Mouse (Mus musculus) spleen, postnatal 36 days (tissue): ENCODE measurements around the gene Hist1h1d.
"Not testable (repeated sequence)": the region's sequence is repeated elsewhere in the genome, so short reads cannot be mapped to it uniquely, and the experiment has no call there.

Experiments
- DNase-seq, 2 experiments: peaks; one replicate each; pipeline ENCODE4 v3.0.0; 2022; ENCODE audit warnings: low spot score in 2 of 2, mixed read lengths in 1 of 2

The Hist1h1d gene

GRCm38 (mm10) chr13:23573034-23573897 lies 20.2 kb downstream of the Hist1h1d start:
- DNase-seq: not testable (repeated sequence)

- DNase-seq: peak; percentile 94 to 97
These were observed 20.9 kb downstream of the Hist1h1d start, which contains the start of the genes Hist1h2bf and Hist1h2ad for GRCm38 (mm10) chr13:23573898-23574524. Gene Hist1h2bf, minus strand, starts transcription at chr13:23574196. Gene Hist1h2ad, plus strand, starts transcription at chr13:23574381.

GRCm38 (mm10) chr13:23574546-23575170 lies 21.6 kb downstream of the Hist1h1d start:
- not testable (repeated sequence) for DNase-seq

- peak; percentile 76 to 87 for DNase-seq
These were observed 22.3 kb downstream of the Hist1h1d start, which contains the start of gene Hist1h3d for GRCm38 (mm10) chr13:23575271-23575851. Gene Hist1h3d, plus strand, starts transcription at chr13:23575763.

- not testable (repeated sequence) for DNase-seq
These were observed 22.8 kb downstream of the Hist1h1d start for GRCm38 (mm10) chr13:23575864-23576313.

- DNase-seq: no peak
These were observed 23.4 kb downstream of the Hist1h1d start for GRCm38 (mm10) chr13:23576351-23576881.

- DNase-seq: no peak
These were observed 24.0 kb downstream of the Hist1h1d start for GRCm38 (mm10) chr13:23576906-23577639.

GRCm38 (mm10) chr13:23577835-23578234 lies 24.8 kb downstream of the Hist1h1d start:
- DNase-seq: no peak

- peak; percentile 95 to 98 for DNase-seq
These were observed 28.6 kb downstream of the Hist1h1d start, which contains the start of gene Hist1h4d for GRCm38 (mm10) chr13:23581408-23582218. Gene Hist1h4d, plus strand, starts transcription at chr13:23581598.

- DNase-seq: no peak
These were observed 29.4 kb downstream of the Hist1h1d start for GRCm38 (mm10) chr13:23582219-23583056.

- DNase-seq: no peak
These were observed 30.5 kb downstream of the Hist1h1d start for GRCm38 (mm10) chr13:23583387-23584068.

GRCm38 (mm10) chr13:23584331-23584730 lies 31.3 kb downstream of the Hist1h1d start:
- DNase-seq: no peak

GRCm38 (mm10) chr13:23585029-23585441 lies 32.0 kb downstream of the Hist1h1d start:
- DNase-seq: peak; percentile 74 to 83

- DNase-seq: peak; percentile 76 to 86
These were observed 32.5 kb downstream of the Hist1h1d start for GRCm38 (mm10) chr13:23585442-23586098.

GRCm38 (mm10) chr13:23586099-23586939 lies 33.3 kb downstream of the Hist1h1d start:
- DNase-seq: no peak

GRCm38 (mm10) chr13:23586940-23587225 lies 33.8 kb downstream of the Hist1h1d start:
- no peak for DNase-seq

- no peak for DNase-seq
These were observed 38.1 kb downstream of the Hist1h1d start for GRCm38 (mm10) chr13:23591206-23591605.
